Mouse (Mus musculus): ENCODE results near the gene Rrad. TPM values are rescaled to one million over a fixed set of nuclear protein-coding genes. Genes with fewer than 3 reads are reported as not detected.
A peak's percentile ranks its signal among the peaks of the same experiment; 100 is the strongest.

Gene Rrad
- polyA plus RNA-seq, 1 experiment from 2014 or later, result 13.5 TPM

DNA sequence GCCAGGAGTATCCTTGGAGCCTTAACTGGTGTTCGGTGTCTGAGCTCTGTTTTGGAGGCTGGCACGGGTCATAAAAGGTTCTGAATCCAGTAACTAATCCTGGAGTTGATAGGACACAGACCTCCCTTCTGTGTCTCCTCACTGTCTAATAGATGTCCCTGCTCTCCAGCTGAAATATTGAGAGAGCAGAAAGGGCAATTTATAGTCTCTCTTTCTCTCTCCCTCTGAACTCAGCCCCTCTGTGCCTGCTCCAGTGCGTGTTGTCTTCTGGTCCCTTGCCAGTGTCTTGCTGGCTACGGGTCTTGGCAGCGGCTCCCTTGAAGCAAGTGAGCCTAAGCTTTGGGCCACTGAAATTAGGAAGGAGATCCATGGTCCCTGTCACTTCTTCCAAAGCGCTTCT is 33.5 kb downstream of the Rrad start:
- peak; percentile 70 for DNase-seq (ENCODE audit: low spot score)
- 39% methylated on average over 6 of the region's 6 CpGs for WGBS
- Histone ChIP-seq H3K4me1 (replicated peaks; ENCODE audit: insufficient read depth, low read length) (0 out of 2 replicates have a peak, but pooled peaks cover 14% of the 10 kb centered on the region), H3K9ac (ENCODE audit: low read depth, low read length) (no peak overlapping the region), H3K4me3 (replicated peaks; ENCODE audit: low read depth, low read length) (no peak overlapping the region), H3K27ac (peak overlapping the region; percentile 75), H3K36me3 (ENCODE audit: insufficient read depth, low read length) (peaks cover 17% of the 10 kb centered on the region), H3K4me2 (ENCODE audit: low read length) (no peak overlapping the region), H3K9me3 (replicated peaks; ENCODE audit: low read length) (no peaks in the 10 kb centered on the region), H3K27me3 (ENCODE audit: insufficient read depth, low read length) (no peaks in the 10 kb centered on the region)
- TF ChIP-seq CTCF (IDR thresholded peaks at IDR 0.05; ENCODE audit: low read depth), result no peak
- ATAC-seq (replicated peaks; ENCODE audit: low FRiP score, low read depth), result no peak

DNA sequence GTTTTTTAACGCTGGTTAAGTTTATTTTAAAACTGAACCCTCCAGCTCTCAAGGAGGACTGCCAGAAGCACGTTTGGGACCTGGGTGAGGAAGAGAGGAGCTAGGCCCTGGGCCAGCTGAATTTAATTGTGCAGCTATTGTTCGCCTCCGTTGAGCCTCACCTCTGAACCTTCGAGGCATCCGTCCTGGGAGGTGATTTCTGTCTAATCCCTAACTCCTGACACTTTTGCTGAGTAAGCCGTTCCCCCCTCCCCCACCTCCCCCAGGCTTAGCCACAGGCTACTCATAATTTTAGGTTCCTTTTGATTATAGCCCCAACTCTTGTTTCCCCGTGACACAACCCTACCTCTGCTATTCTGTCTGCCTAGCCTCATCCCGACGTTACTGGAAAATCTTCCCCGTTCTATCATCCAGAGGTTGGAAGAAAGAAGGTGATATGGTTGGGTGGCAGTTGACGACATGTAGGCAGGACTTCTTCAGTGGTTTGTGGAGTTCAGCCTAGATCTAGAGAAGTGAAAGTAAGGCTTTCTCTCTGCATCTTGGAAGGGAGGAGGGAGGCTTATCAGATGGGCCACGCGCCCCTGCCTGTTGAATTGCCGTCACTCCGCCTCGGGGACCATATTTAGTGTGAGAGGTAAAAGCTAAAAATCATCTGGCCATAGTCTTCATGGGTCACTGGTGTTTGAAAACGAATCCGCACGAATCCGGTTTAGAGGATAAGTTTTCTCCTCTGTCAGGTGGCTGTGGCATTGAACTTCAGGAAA is 35.2 kb downstream of the Rrad start:
- Histone ChIP-seq H3K9me3 (replicated peaks; ENCODE audit: low read length) (no peaks in the 10 kb centered on the region), H3K27ac (peak overlapping the region; percentile 54), H3K4me1 (replicated peaks; ENCODE audit: insufficient read depth, low read length) (peaks cover 9% of the 10 kb centered on the region; the same call in 1 of the 2 replicates), H3K36me3 (ENCODE audit: insufficient read depth, low read length) (peaks cover 17% of the 10 kb centered on the region), H3K27me3 (ENCODE audit: insufficient read depth, low read length) (no peaks in the 10 kb centered on the region), H3K4me3 (replicated peaks; ENCODE audit: low read depth, low read length) (no peak overlapping the region), H3K4me2 (ENCODE audit: low read length) (0 out of 2 replicates have a peak overlapping the region, but pooled peaks have one; percentile 3), H3K9ac (ENCODE audit: low read depth, low read length) (0 out of 2 replicates have a peak overlapping the region, but pooled peaks have one; percentile 23)
- no peak for TF ChIP-seq CTCF (IDR thresholded peaks at IDR 0.05; ENCODE audit: low read depth)
- DNase-seq (ENCODE audit: low spot score) (peak; percentile 47), ATAC-seq (replicated peaks; ENCODE audit: low FRiP score, low read depth) (no peak)
- WGBS, result 43% methylated on average over 21 of the region's 21 CpGs

DNA sequence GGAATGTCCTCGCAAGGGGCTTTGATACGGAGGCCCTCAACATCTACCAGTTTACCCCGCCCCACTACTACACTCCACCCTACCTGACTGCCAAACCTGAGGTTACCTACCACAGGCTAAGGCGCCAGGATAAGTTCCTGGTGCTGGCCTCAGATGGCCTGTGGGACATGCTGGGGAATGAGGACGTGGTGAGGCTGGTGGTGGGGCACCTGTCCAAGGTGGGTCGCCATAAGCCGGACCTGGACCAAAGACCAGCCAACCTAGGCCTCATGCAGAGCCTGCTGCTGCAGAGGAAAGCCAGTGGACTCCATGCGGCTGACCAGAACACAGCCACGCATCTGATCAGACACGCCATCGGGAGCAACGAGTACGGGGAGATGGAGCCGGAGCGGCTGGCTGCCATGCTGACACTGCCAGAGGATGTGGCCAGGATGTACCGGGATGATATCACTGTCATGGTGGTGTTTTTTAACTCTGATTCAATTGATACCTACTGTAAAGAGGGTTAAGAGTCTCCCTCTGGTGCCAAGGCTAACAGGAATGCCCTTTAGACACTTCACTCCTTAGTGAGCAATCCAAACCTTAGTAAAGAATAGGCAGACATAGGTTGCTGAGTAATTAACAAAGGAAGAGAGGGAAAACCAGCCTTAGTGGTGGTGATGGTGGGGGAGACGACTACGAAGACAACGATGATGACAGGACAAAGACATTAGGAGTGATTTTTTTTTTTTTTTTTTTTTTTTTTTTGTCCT is 36.3 kb downstream of the Rrad start:
- no peaks in the 10 kb centered on the region for H3K27me3 ChIP-seq (ENCODE audit: insufficient read depth, low read length)
- no peak overlapping the region for H3K9ac ChIP-seq (ENCODE audit: low read depth, low read length)
- H3K4me1 ChIP-seq (replicated peaks; ENCODE audit: insufficient read depth, low read length), result peaks cover 9% of the 10 kb centered on the region
- no peak overlapping the region for H3K4me2 ChIP-seq (ENCODE audit: low read length)
- 95% methylated on average over 19 of the region's 19 CpGs for WGBS
- no peaks in the 10 kb centered on the region for H3K9me3 ChIP-seq (replicated peaks; ENCODE audit: low read length)
- DNase-seq (ENCODE audit: low spot score) (no peak), ATAC-seq (replicated peaks; ENCODE audit: low FRiP score, low read depth) (no peak)
- no peak overlapping the region for H3K27ac ChIP-seq
- TF ChIP-seq CTCF (IDR thresholded peaks at IDR 0.05; ENCODE audit: low read depth), result no peak
- H3K36me3 ChIP-seq (ENCODE audit: insufficient read depth, low read length), result peaks cover 17% of the 10 kb centered on the region
- no peak overlapping the region for H3K4me3 ChIP-seq (replicated peaks; ENCODE audit: low read depth, low read length)

DNA sequence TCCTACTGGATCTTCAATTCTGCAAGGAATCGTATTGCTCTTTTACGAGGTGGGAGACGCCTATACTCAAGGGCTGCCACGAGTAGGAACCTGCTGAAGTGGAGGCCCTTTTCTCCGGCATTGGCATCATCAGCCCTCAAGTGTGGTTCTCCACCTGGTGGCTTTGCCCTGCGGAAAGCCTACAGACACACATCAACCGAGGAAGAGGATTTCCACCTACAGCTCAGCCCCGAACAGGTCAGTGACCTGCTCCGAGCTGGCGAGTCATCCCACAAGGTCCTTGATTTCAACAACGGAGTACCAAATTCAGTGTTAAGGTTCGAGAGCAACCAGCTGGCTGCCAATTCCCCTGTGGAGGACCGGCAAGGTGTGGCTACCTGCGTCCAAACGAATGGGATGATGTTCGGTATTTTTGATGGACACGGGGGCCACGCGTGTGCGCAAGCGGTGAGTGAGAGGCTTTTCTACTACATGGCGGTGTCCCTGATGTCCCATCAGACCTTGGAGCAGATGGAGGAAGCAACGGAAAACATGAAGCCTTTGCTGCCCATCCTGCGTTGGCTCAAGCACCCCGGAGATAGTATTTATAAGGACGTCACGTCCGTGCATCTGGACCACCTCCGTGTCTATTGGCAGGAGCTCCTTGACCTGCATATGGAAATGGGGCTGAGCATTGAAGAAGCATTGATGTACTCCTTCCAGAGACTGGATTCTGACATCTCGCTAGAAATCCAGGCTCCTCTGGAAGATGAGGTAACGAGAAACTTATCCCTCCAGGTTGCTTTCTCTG is 37.4 kb downstream of the Rrad start:
- 90% methylated on average over 31 of the region's 31 CpGs for WGBS
- H3K36me3 ChIP-seq (ENCODE audit: insufficient read depth, low read length), result peaks cover 17% of the 10 kb centered on the region
- H3K4me2 ChIP-seq (ENCODE audit: low read length), result no peak overlapping the region
- no peaks in the 10 kb centered on the region for H3K27me3 ChIP-seq (ENCODE audit: insufficient read depth, low read length)
- no peaks in the 10 kb centered on the region for H3K9me3 ChIP-seq (replicated peaks; ENCODE audit: low read length)
- no peak for DNase-seq (ENCODE audit: low spot score)
- H3K4me3 ChIP-seq (replicated peaks; ENCODE audit: low read depth, low read length), result no peak overlapping the region
- H3K27ac ChIP-seq, result no peak overlapping the region
- TF ChIP-seq CTCF (IDR thresholded peaks at IDR 0.05; ENCODE audit: low read depth), result no peak
- H3K9ac ChIP-seq (ENCODE audit: low read depth, low read length), result no peak overlapping the region
- peaks cover 4% of the 10 kb centered on the region for H3K4me1 ChIP-seq (replicated peaks; ENCODE audit: insufficient read depth, low read length)
- ATAC-seq (replicated peaks; ENCODE audit: low FRiP score, low read depth), result no peak

DNA sequence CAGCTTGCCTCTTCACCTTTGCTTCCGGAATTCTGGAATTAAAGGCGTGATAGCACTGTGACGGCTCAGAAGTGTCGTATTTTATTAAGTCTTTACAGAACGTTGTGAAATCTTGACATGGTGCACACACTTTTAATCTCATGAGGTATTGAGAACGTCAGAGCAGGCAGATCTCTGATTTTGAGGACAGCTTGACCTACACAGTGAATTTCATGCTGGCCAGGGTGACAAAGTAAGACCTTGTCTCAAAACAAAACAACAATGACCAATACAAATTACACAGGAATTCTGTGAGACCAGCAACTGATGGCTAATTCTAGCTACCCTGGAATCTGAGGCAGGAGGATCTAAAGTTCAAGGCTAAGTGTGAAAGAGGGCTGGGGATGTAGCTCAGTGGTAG is 38.6 kb downstream of the Rrad start:
- Histone ChIP-seq H3K36me3 (ENCODE audit: insufficient read depth, low read length) (peaks cover 17% of the 10 kb centered on the region), H3K27ac (no peak overlapping the region), H3K9me3 (replicated peaks; ENCODE audit: low read length) (no peaks in the 10 kb centered on the region), H3K4me2 (ENCODE audit: low read length) (peak overlapping the region; percentile 65), H3K4me1 (replicated peaks; ENCODE audit: insufficient read depth, low read length) (no peaks in the 10 kb centered on the region; the same call in none of the 2 replicates), H3K9ac (ENCODE audit: low read depth, low read length) (no peak overlapping the region), H3K27me3 (ENCODE audit: insufficient read depth, low read length) (no peaks in the 10 kb centered on the region), H3K4me3 (replicated peaks; ENCODE audit: low read depth, low read length) (no peak overlapping the region)
- ATAC-seq (replicated peaks; ENCODE audit: low FRiP score, low read depth) (no peak), DNase-seq (ENCODE audit: low spot score) (no peak)
- 52% methylated on average over 6 of the region's 6 CpGs for WGBS
- TF ChIP-seq CTCF (IDR thresholded peaks at IDR 0.05; ENCODE audit: low read depth), result no peak

DNA sequence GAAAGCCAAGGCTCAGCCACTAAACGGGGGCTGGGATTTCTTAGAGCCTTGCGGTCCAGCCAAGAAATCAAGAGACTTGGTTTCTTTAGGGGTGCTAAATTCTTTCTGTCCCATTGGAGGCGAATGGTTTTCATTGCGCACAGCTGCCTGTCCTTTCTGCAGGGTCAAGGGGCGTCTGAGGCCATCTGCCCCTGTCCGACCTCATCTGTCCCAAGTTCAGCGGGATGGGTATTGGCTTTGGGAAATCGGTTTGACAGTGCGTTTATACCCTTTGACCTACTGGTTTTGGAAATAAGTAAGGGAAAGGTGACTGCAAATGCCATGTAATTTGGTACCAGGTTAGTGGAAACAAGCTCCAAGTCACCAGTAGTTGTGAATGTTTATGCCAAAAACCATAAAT is 39.3 kb downstream of the Rrad start:
- ATAC-seq (replicated peaks; ENCODE audit: low FRiP score, low read depth), result no peak
- no peak for DNase-seq (ENCODE audit: low spot score)
- peak overlapping the region; percentile 65 for H3K4me2 ChIP-seq (ENCODE audit: low read length)
- no peaks in the 10 kb centered on the region for H3K9me3 ChIP-seq (replicated peaks; ENCODE audit: low read length)
- H3K4me3 ChIP-seq (replicated peaks; ENCODE audit: low read depth, low read length), result peak overlapping the region; percentile 64
- WGBS, result under 1% methylated on average over 9 of the region's 9 CpGs
- peak overlapping the region; percentile 62 for H3K9ac ChIP-seq (ENCODE audit: low read depth, low read length)
- TF ChIP-seq CTCF (IDR thresholded peaks at IDR 0.05; ENCODE audit: low read depth), result no peak
- H3K27me3 ChIP-seq (ENCODE audit: insufficient read depth, low read length), result no peaks in the 10 kb centered on the region
- no peaks in the 10 kb centered on the region; the same call in none of the 2 replicates for H3K4me1 ChIP-seq (replicated peaks; ENCODE audit: insufficient read depth, low read length)
- H3K27ac ChIP-seq, result peak overlapping the region; percentile 80
- H3K36me3 ChIP-seq (ENCODE audit: insufficient read depth, low read length), result peaks cover 17% of the 10 kb centered on the region
